Comparison of ENCODE assay signal across 9 mouse cellular contexts in genomic region chr5:21724872-21725271, GRCm38 (mm10). TPM values are rescaled to one million over a fixed set of nuclear protein-coding genes. Genes with fewer than 3 reads are reported as not detected.
A peak's percentile ranks its signal among the peaks of the same experiment; 100 is the strongest.
DNase-seq lines count a peak whose midpoint lies in the region; ATAC-seq and TF ChIP-seq lines count a peak whose summit lies in the region.
"Had no signal": no experiment of that assay in that cellular context is flagged by ENCODE, and none has a peak within 500 bp of the region (broad histone marks: within the 10 kb centered on the region; RNA-seq: fewer than 3 reads in every experiment).

No protein-coding gene starts in this region.

- no peak overlapping the region for H3K9ac ChIP-seq in embryonic facial prominence, embryonic 11.5 days (replicated peaks; ENCODE audit: low read length)
- no peak overlapping the region for H3K9ac ChIP-seq in stomach, embryonic 14.5 days (replicated peaks; ENCODE audit: low read depth, low read length)
- no peak overlapping the region for H3K9ac ChIP-seq in stomach, postnatal 0 days (ENCODE audit: low read length)
- no peak overlapping the region for H3K9ac ChIP-seq in liver, embryonic 11.5 days (ENCODE audit: low read depth, low read length)

- no peaks in the 10 kb centered on the region for H3K36me3 ChIP-seq in embryonic facial prominence, embryonic 11.5 days (replicated peaks; ENCODE audit: control insufficient read depth, insufficient read depth, low read depth, low read length)
- H3K36me3 ChIP-seq in embryonic facial prominence, embryonic 10.5 days (replicated peaks): no peaks in the 10 kb centered on the region
- no peaks in the 10 kb centered on the region for H3K36me3 ChIP-seq in stomach, embryonic 14.5 days (ENCODE audit: control insufficient read depth, insufficient read depth, low read length)
- H3K36me3 ChIP-seq in stomach, postnatal 0 days (ENCODE audit: control insufficient read depth, insufficient read depth, low read length): no peaks in the 10 kb centered on the region
- H3K36me3 ChIP-seq in midbrain, embryonic 10.5 days: no peaks in the 10 kb centered on the region
- no peaks in the 10 kb centered on the region for H3K36me3 ChIP-seq in liver, embryonic 11.5 days (ENCODE audit: control insufficient read depth, insufficient read depth, low read length)

- H3K27me3 ChIP-seq in embryonic facial prominence, embryonic 11.5 days (ENCODE audit: control insufficient read depth, insufficient read depth, low read length): no peaks in the 10 kb centered on the region
- H3K27me3 ChIP-seq in embryonic facial prominence, embryonic 10.5 days (replicated peaks; ENCODE audit: low read depth, poor library complexity, severe bottlenecking): no peaks in the 10 kb centered on the region
- H3K27me3 ChIP-seq in stomach, embryonic 14.5 days (ENCODE audit: control insufficient read depth, insufficient read depth, low read length): no peaks in the 10 kb centered on the region
- H3K27me3 ChIP-seq in stomach, postnatal 0 days (ENCODE audit: control insufficient read depth, insufficient read depth, low read length): no peaks in the 10 kb centered on the region
- H3K27me3 ChIP-seq in midbrain, embryonic 10.5 days (ENCODE audit: low read depth, poor library complexity, severe bottlenecking): no peaks in the 10 kb centered on the region
- no peaks in the 10 kb centered on the region for H3K27me3 ChIP-seq in liver, embryonic 11.5 days (replicated peaks; ENCODE audit: control insufficient read depth, insufficient read depth, low read length)

- no peak for ATAC-seq in embryonic facial prominence, embryonic 11.5 days (replicated peaks; ENCODE audit: insufficient number of reproducible peaks, low FRiP score, low TSS enrichment, low read depth)
- ATAC-seq in stomach, embryonic 14.5 days (ENCODE audit: insufficient number of reproducible peaks, insufficient read depth, low FRiP score, low read depth): no peak
- no peak for ATAC-seq in stomach, postnatal 0 days (ENCODE audit: low FRiP score, low TSS enrichment)
- no peak for ATAC-seq in liver, embryonic 11.5 days (replicated peaks; ENCODE audit: low FRiP score)

- no peak overlapping the region for H3K4me2 ChIP-seq in embryonic facial prominence, embryonic 11.5 days (ENCODE audit: low read depth, low read length)
- no peak overlapping the region for H3K4me2 ChIP-seq in stomach, embryonic 14.5 days (replicated peaks; ENCODE audit: low read depth, low read length)
- no peak overlapping the region for H3K4me2 ChIP-seq in stomach, postnatal 0 days (replicated peaks; ENCODE audit: low read depth)
- H3K4me2 ChIP-seq in liver, embryonic 11.5 days: no peak overlapping the region

- no peak overlapping the region for H3K4me3 ChIP-seq in embryonic facial prominence, embryonic 11.5 days (ENCODE audit: low read depth, low read length)
- H3K4me3 ChIP-seq in embryonic facial prominence, embryonic 10.5 days: no peak overlapping the region
- no peak overlapping the region for H3K4me3 ChIP-seq in stomach, embryonic 14.5 days (ENCODE audit: low read depth, low read length)
- H3K4me3 ChIP-seq in stomach, postnatal 0 days (ENCODE audit: low read depth, low read length): no peak overlapping the region
- H3K4me3 ChIP-seq in midbrain, embryonic 10.5 days: no peak overlapping the region
- no peak overlapping the region for H3K4me3 ChIP-seq in liver, embryonic 11.5 days (ENCODE audit: low read depth, low read length)

- no peak for TF ChIP-seq CTCF in stomach, postnatal 0 days (IDR thresholded peaks at IDR 0.05; ENCODE audit: low read depth)

- no peaks in the 10 kb centered on the region for H3K9me3 ChIP-seq in embryonic facial prominence, embryonic 11.5 days (replicated peaks; ENCODE audit: control insufficient read depth, low read length)
- H3K9me3 ChIP-seq in embryonic facial prominence, embryonic 10.5 days: no peaks in the 10 kb centered on the region
- no peaks in the 10 kb centered on the region for H3K9me3 ChIP-seq in stomach, embryonic 14.5 days (ENCODE audit: control insufficient read depth, low read depth, low read length)
- H3K9me3 ChIP-seq in stomach, postnatal 0 days (ENCODE audit: control insufficient read depth, low read length): no peaks in the 10 kb centered on the region
- no peaks in the 10 kb centered on the region for H3K9me3 ChIP-seq in midbrain, embryonic 10.5 days (replicated peaks)
- no peaks in the 10 kb centered on the region for H3K9me3 ChIP-seq in liver, embryonic 11.5 days (ENCODE audit: control insufficient read depth, low read length)

- DNase-seq in embryonic facial prominence, embryonic 11.5 days (ENCODE audit: low spot score): peak; percentile 43
- DNase-seq in embryonic facial prominence, embryonic 10.5 days (ENCODE audit: low spot score): no peak
- no peak for DNase-seq in stomach, postnatal 0 days (ENCODE audit: low spot score)
- DNase-seq in midbrain, embryonic 10.5 days (ENCODE audit: low spot score): peak; percentile 66
- no peak for DNase-seq in liver, embryonic 11.5 days (ENCODE audit: low spot score)
- DNase-seq in left cerebral cortex, adult 18-20 months (ENCODE audit: low spot score in 2 of 2): no peak
- no peak for DNase-seq in testis, postnatal 14 days (ENCODE audit: low spot score)
- DNase-seq: kidney, postnatal 36 days had no signal

- 47% methylated on average over 7 of the region's 7 CpGs for WGBS in embryonic facial prominence, embryonic 11.5 days
- WGBS in embryonic facial prominence, embryonic 10.5 days: 58% methylated on average over 7 of the region's 7 CpGs
- 21% methylated on average over 7 of the region's 7 CpGs for WGBS in stomach, embryonic 14.5 days
- WGBS in stomach, postnatal 0 days: 15% methylated on average over 7 of the region's 7 CpGs
- 24% methylated on average over 7 of the region's 7 CpGs for WGBS in midbrain, embryonic 10.5 days
- 65% methylated on average over 7 of the region's 7 CpGs for WGBS in liver, embryonic 11.5 days

- TF ChIP-seq EP300 in stomach, postnatal 0 days (optimal IDR thresholded peaks at IDR 0.05): no peak

- H3K27ac ChIP-seq in embryonic facial prominence, embryonic 11.5 days (replicated peaks; ENCODE audit: low read depth, low read length): no peak overlapping the region
- H3K27ac ChIP-seq in embryonic facial prominence, embryonic 10.5 days (replicated peaks): no peak overlapping the region; the same call in 1 of the 2 replicates
- H3K27ac ChIP-seq in stomach, embryonic 14.5 days (ENCODE audit: low read length): peak overlapping the region; percentile 21; the same call in 1 of the 2 replicates
- no peak overlapping the region; the same call in 1 of the 2 replicates for H3K27ac ChIP-seq in stomach, postnatal 0 days (replicated peaks)
- peak overlapping the region; percentile 90 for H3K27ac ChIP-seq in midbrain, embryonic 10.5 days (replicated peaks)
- no peak overlapping the region for H3K27ac ChIP-seq in liver, embryonic 11.5 days (ENCODE audit: low read depth, low read length)

- no peaks in the 10 kb centered on the region for H3K4me1 ChIP-seq in embryonic facial prominence, embryonic 11.5 days (ENCODE audit: control insufficient read depth, insufficient read depth, low read length)
- no peaks in the 10 kb centered on the region for H3K4me1 ChIP-seq in embryonic facial prominence, embryonic 10.5 days
- H3K4me1 ChIP-seq in stomach, embryonic 14.5 days (ENCODE audit: control insufficient read depth, insufficient read depth, low read length): no peaks in the 10 kb centered on the region
- H3K4me1 ChIP-seq in stomach, postnatal 0 days (replicated peaks; ENCODE audit: control insufficient read depth, insufficient read depth): no peaks in the 10 kb centered on the region
- H3K4me1 ChIP-seq in midbrain, embryonic 10.5 days: peaks cover 40% of the 10 kb centered on the region
- no peaks in the 10 kb centered on the region for H3K4me1 ChIP-seq in liver, embryonic 11.5 days (replicated peaks; ENCODE audit: control insufficient read depth, insufficient read depth, low read length)

RNA-seq across cellular contexts. Expression of gene Pmpcb, which starts 12.1 kb away (rescaled TPM):
- 101 and 108 TPM in 2 replicates for polyA plus RNA-seq in embryonic facial prominence, embryonic 11.5 days (2014; fragmentation: Nextera tagmentation; extraction: Ambion mirVana)
- 78.0 and 84.7 TPM in 2 replicates for polyA plus RNA-seq in embryonic facial prominence, embryonic 10.5 days (2016; fragmentation: Nextera tagmentation; extraction: Ambion mirVana)
- polyA plus RNA-seq in stomach, embryonic 14.5 days (2014; fragmentation: Nextera tagmentation; extraction: Ambion mirVana): 83.7 and 84.3 TPM in 2 replicates
- 53.6 and 56.7 TPM in 2 replicates for polyA plus RNA-seq in stomach, postnatal 0 days (2015; fragmentation: Nextera tagmentation; extraction: Ambion mirVana)
- polyA plus RNA-seq in midbrain, embryonic 10.5 days (2016; fragmentation: Nextera tagmentation; extraction: Ambion mirVana): 87.0 and 88.6 TPM in 2 replicates
- 89.6 and 90.9 TPM in 2 replicates for polyA plus RNA-seq in liver, embryonic 11.5 days (2014; fragmentation: Nextera tagmentation; extraction: Ambion mirVana)
- total RNA-seq in left cerebral cortex, adult 18-20 months (2021): 10 to 100 TPM; 74.5 to 77.2 TPM

RNA-seq across cellular contexts. Expression of gene Napepld, which starts 23.7 kb away (rescaled TPM):
- 4.9 and 5.5 TPM in 2 replicates for polyA plus RNA-seq in embryonic facial prominence, embryonic 11.5 days (2014; fragmentation: Nextera tagmentation; extraction: Ambion mirVana)
- 4.8 and 5.0 TPM in 2 replicates for polyA plus RNA-seq in embryonic facial prominence, embryonic 10.5 days (2016; fragmentation: Nextera tagmentation; extraction: Ambion mirVana)
- 3.4 and 3.7 TPM in 2 replicates for polyA plus RNA-seq in stomach, embryonic 14.5 days (2014; fragmentation: Nextera tagmentation; extraction: Ambion mirVana)
- polyA plus RNA-seq in stomach, postnatal 0 days (2015; fragmentation: Nextera tagmentation; extraction: Ambion mirVana): 3.3 and 3.7 TPM in 2 replicates
- 10.4 and 14.8 TPM in 2 replicates for polyA plus RNA-seq in midbrain, embryonic 10.5 days (2016; fragmentation: Nextera tagmentation; extraction: Ambion mirVana)
- polyA plus RNA-seq in liver, embryonic 11.5 days (2014; fragmentation: Nextera tagmentation; extraction: Ambion mirVana): 3.6 and 3.9 TPM in 2 replicates
- total RNA-seq in left cerebral cortex, adult 18-20 months (2021): 10 to 100 TPM; 16.0 to 16.4 TPM

Comparison
In these comparisons a context has a peak if more than half of its experiments do, and no peak if none do; other contexts are left out.
1. DNase-seq: peak in embryonic facial prominence, embryonic 11.5 days (single experiment) and midbrain, embryonic 10.5 days (single experiment); none in embryonic facial prominence, embryonic 10.5 days (single experiment), stomach, postnatal 0 days (single experiment), liver, embryonic 11.5 days (single experiment), left cerebral cortex, adult 18-20 months (0 of 2) and testis, postnatal 14 days (single experiment).
2. H3K27ac ChIP-seq: peak in stomach, embryonic 14.5 days (single experiment) and midbrain, embryonic 10.5 days (single experiment); none in embryonic facial prominence, embryonic 11.5 days (single experiment), embryonic facial prominence, embryonic 10.5 days (single experiment), stomach, postnatal 0 days (single experiment) and liver, embryonic 11.5 days (single experiment).